Mouse (Mus musculus) hindbrain, embryonic 10.5 days (tissue): ENCODE results near the gene Wdr45. TPM values are rescaled to one million over a fixed set of nuclear protein-coding genes. Genes with fewer than 3 reads are reported as not detected.

ENCODE experiments used
- DNase-seq: peaks from one replicate; pipeline ENCODE4 v3.0.0-alpha.2; 2017; ENCODE audit warnings: low spot score
- H3K27ac ChIP-seq: fragments of 300-500 bp; sonication (generic); 2 replicates; pipeline ENCODE4 v1.5.1; 2016; ENCODE audit warnings: mild to moderate bottlenecking, moderate library complexity
- H3K27me3 ChIP-seq: fragments of 300-500 bp; sonication (generic); 2 replicates; pipeline ENCODE4 v1.6.1; 2016; ENCODE audit warnings: mild to moderate bottlenecking; ENCODE audit not compliant: poor library complexity, insufficient read depth, severe bottlenecking
- H3K36me3 ChIP-seq: fragments of 300-500 bp; sonication (generic); 2 replicates; pipeline ENCODE4 v1.6.1; 2016; ENCODE audit warnings: mild to moderate bottlenecking, moderate library complexity
- H3K4me1 ChIP-seq: fragments of 300-500 bp; sonication (generic); replicated peaks from 2 replicates; pipeline ENCODE4 v1.6.1; 2016; ENCODE audit warnings: mild to moderate bottlenecking
- H3K4me3 ChIP-seq: fragments of 300-500 bp; sonication (generic); 2 replicates; pipeline ENCODE4 v1.5.1; 2016; ENCODE audit warnings: mild to moderate bottlenecking, moderate library complexity
- H3K9me3 ChIP-seq: fragments of 300-500 bp; sonication (generic); 2 replicates; pipeline ENCODE4 v1.6.1; 2016; ENCODE audit warnings: mild to moderate bottlenecking, moderate library complexity
- WGBS: fragments of 180-500 bp; shearing (Covaris S2); methylation state at CpG from one replicate; pipeline ENCODE4 v1.1.7; 2016; 5-methylcytosine and 5-hydroxymethylcytosine counted together
- polyA plus RNA-seq: library from polyadenylated mRNA; unstranded; fragments of >200 nt; fragmentation: Nextera tagmentation; extraction: Ambion mirVana; gene quantifications from 2 replicates; pipeline ENCODE4 v1.2.1, GENCODE M21; 2016

Gene Wdr45
- polyA plus RNA-seq, 1 experiment from 2014 or later, result 23.7 TPM

- Histone ChIP-seq H3K27me3 (no peaks in the 10 kb centered on the region), H3K27ac (no peak overlapping the region), H3K9me3 (peaks cover 7% of the 10 kb centered on the region; the same call in 1 of the 2 replicates), H3K36me3 (peaks cover 27% of the 10 kb centered on the region), H3K4me1 (peaks cover 15% of the 10 kb centered on the region), H3K4me3 (no peak overlapping the region)
- DNase-seq, result no peak
- 89% methylated on average over 7 of the region's 7 CpGs for WGBS
Measured at GRCm38 (mm10) chrX:7724135-7724534, 10.0 kb downstream of the Wdr45 start.

DNA sequence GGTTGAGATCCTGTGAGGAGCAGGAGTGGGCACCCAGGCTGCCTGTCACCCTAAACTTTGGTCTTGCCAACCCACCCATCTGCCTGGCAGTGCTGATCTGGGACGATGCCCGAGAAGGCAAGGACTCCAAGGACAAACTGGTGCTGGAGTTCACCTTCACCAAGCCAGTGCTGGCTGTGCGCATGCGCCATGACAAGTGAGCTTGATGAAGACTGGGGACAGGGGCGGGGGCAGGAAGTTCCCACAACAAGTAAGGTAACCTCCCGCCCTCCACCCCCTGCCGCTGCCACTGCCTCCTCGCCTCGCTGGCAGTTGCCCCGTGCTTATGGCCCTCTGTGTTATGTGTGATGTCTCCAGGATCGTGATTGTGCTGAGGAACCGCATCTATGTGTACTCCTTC, 11.7 kb downstream of the Wdr45 start:
- peaks cover 27% of the 10 kb centered on the region for H3K36me3 ChIP-seq
- no peak overlapping the region for H3K4me3 ChIP-seq
- no peaks in the 10 kb centered on the region for H3K27me3 ChIP-seq
- peaks cover 7% of the 10 kb centered on the region; the same call in 1 of the 2 replicates for H3K9me3 ChIP-seq
- WGBS, result 85% methylated on average over 12 of the region's 12 CpGs
- peaks cover 20% of the 10 kb centered on the region for H3K4me1 ChIP-seq
- no peak overlapping the region for H3K27ac ChIP-seq
- DNase-seq, result no peak

- Histone ChIP-seq H3K27me3 (no peaks in the 10 kb centered on the region), H3K4me3 (no peak overlapping the region), H3K4me1 (peaks cover 20% of the 10 kb centered on the region), H3K9me3 (peaks cover 7% of the 10 kb centered on the region; the same call in 1 of the 2 replicates), H3K36me3 (peaks cover 27% of the 10 kb centered on the region), H3K27ac (no peak overlapping the region)
- WGBS, result 91% methylated on average over 13 of the region's 13 CpGs
- DNase-seq, result no peak
Measured at GRCm38 (mm10) chrX:7727176-7727575, 13.0 kb downstream of the Wdr45 start.

GRCm38 (mm10) chrX:7728215-7728921, 14.2 kb downstream of the Wdr45 start, which contains the start of gene Praf2:
Gene Praf2, plus strand, starts transcription at chrX:7728439.
- peak within 1 kb of the TSS; percentile 77 for H3K27ac ChIP-seq

DNA sequence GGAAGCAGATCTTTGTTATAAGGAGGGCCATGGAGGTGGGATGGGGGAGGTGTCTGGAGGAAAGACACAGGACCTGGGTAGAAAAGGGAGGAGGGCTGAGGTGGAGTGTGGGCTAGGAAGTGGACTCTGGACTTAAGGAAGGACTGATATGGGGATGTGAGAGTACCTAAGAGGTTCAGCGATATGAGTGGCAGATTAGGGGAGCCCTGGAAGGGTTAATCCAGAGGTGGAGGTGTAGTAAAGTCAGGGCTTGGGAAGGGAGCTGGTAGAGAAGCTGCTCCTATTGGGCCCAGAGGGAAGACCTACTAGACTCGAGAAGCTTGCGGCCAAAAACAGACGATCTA, 14.8 kb downstream of the Wdr45 start:
- peaks cover 10% of the 10 kb centered on the region; the same call in 1 of the 2 replicates for H3K9me3 ChIP-seq
- peaks cover 18% of the 10 kb centered on the region for H3K4me1 ChIP-seq
- H3K36me3 ChIP-seq, result peaks cover 32% of the 10 kb centered on the region
- no peak for DNase-seq
- peak overlapping the region; percentile 77 for H3K27ac ChIP-seq
- H3K27me3 ChIP-seq, result no peaks in the 10 kb centered on the region
- 32% methylated on average over 4 of the region's 4 CpGs for WGBS
- peak overlapping the region; percentile 57 for H3K4me3 ChIP-seq

More at GRCm38 (mm10) chrX:7728215-7728921, 14.2 kb downstream of the Wdr45 start, which contains the start of gene Praf2:
- 22% methylated on average over 42 of the region's 42 CpGs for WGBS
- Histone ChIP-seq H3K4me1 (peaks cover 13% of the 10 kb centered on the region), H3K27me3 (no peaks in the 10 kb centered on the region), H3K4me3 (peak within 1 kb of the TSS; percentile 57), H3K9me3 (peaks cover 7% of the 10 kb centered on the region; the same call in 1 of the 2 replicates), H3K36me3 (peaks cover 32% of the 10 kb centered on the region)
- peak; percentile 78 for DNase-seq

- peaks cover 13% of the 10 kb centered on the region for H3K4me1 ChIP-seq
- no peak overlapping the region for H3K4me3 ChIP-seq
- peak; percentile 60 for DNase-seq
- no peak overlapping the region for H3K27ac ChIP-seq
- peaks cover 33% of the 10 kb centered on the region; the same call in 1 of the 2 replicates for H3K36me3 ChIP-seq
- H3K9me3 ChIP-seq, result peaks cover 4% of the 10 kb centered on the region; the same call in 1 of the 2 replicates
- no peaks in the 10 kb centered on the region for H3K27me3 ChIP-seq
- 34% methylated on average over 26 of the region's 26 CpGs for WGBS
Measured at GRCm38 (mm10) chrX:7733571-7734156, 19.5 kb downstream of the Wdr45 start.

DNA sequence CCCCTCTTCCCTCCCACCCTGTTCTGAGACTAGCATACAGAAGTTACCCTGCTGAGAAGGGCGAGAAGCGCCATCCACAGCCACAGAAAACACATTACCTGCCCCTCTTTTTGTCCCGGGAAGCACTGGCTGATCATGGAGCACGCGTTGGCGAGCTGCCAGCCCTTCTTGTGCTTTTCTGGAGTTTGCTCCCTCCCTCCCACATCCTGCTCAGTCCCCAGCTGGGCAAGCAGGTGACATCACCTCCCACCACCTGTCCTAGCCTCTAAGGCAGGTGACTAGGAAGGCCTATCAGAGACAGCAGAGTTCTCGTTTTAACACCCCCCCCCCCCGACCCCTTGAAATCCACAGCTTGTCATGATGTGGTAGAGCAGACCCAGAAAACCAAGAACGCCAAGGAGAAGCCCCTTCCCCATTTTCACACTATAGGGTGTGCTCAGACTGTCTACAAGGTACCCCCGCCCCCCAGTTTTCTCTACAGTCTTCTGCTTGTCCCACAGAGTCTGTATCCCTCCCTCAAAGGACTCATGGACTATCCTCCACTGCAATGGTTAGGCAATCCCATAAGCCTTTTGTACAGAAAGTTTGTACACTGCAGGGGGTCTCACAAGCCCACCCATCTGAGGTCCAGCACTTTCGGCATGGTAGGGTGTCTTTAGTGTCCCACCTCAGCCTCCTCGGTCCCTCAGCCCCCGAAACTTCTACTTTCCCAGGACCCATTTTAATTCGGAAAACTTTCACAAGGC, 25.4 kb downstream of the Wdr45 start:
- H3K4me3 ChIP-seq, result no peak overlapping the region
- no peaks in the 10 kb centered on the region for H3K4me1 ChIP-seq
- no peaks in the 10 kb centered on the region for H3K27me3 ChIP-seq
- no peaks in the 10 kb centered on the region; the same call in 1 of the 2 replicates for H3K9me3 ChIP-seq
- peaks cover 27% of the 10 kb centered on the region; the same call in 1 of the 2 replicates for H3K36me3 ChIP-seq
- 74% methylated on average over 14 of the region's 14 CpGs for WGBS
- H3K27ac ChIP-seq, result no peak overlapping the region
- no peak for DNase-seq

DNA sequence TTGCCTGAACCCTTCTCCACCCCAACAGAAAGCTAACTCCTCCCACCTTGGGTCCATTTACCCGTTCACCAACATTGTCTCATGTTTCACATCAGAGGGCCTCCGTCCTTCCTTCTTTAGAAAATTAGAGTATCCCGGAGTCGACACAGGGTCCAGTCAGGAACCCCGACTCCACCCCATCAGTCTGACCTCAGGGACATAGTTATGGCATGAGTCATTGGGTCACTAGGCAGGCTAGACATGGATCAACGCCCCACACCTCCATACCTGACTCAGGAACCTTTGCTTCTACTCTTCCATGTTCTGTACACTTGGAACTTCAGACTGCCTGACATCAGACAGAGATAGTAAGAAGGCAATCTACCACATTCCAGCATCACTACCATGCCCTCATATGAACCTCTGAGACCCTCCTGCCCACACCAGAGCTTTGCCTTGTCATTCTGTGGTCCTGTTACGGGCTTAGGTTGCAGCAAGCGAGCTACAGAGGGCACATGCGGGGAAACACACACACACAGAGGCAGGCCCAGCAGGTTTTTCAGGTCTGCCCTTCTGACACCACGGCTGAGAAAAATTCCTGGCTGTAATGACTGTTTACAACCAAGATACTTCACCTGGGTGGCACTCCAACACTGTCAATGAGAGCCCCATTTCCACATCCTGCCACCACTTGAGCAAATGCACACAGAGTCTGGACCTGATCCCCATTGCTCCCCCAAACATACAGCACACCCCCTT, 26.1 kb downstream of the Wdr45 start:
- H3K4me1 ChIP-seq, result no peaks in the 10 kb centered on the region
- WGBS, result 68% methylated on average over 10 of the region's 10 CpGs
- peaks cover 23% of the 10 kb centered on the region; the same call in 1 of the 2 replicates for H3K36me3 ChIP-seq
- no peak for DNase-seq
- H3K27me3 ChIP-seq, result no peaks in the 10 kb centered on the region
- no peaks in the 10 kb centered on the region; the same call in 1 of the 2 replicates for H3K9me3 ChIP-seq
- no peak overlapping the region for H3K27ac ChIP-seq
- no peak overlapping the region for H3K4me3 ChIP-seq

DNA sequence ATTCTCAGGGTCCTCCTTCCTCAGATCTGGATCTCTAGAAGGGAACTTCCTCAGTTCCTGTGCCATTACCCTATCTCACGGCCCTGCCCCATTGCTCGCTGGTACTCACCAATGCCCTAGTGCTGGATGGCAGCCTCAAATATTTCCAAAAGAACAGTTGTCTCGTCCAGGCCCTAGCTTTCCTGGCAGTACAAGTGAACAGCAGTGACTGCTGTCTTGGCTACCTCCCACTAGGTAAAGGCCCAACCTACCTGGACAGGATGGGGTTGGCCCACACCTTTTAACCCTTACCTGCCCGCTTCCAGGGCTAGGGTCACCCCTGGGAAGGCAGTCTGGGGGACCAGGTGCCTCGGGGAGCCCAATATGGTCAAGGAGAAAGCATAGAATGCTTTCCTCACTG, 27.0 kb downstream of the Wdr45 start:
- no peak for DNase-seq
- H3K27ac ChIP-seq, result no peak overlapping the region
- no peaks in the 10 kb centered on the region; the same call in 1 of the 2 replicates for H3K9me3 ChIP-seq
- no peaks in the 10 kb centered on the region for H3K4me1 ChIP-seq
- H3K4me3 ChIP-seq, result no peak overlapping the region
- no peaks in the 10 kb centered on the region for H3K27me3 ChIP-seq
- peaks cover 15% of the 10 kb centered on the region; the same call in 1 of the 2 replicates for H3K36me3 ChIP-seq
- WGBS, result 80% methylated on average over 5 of the region's 5 CpGs

- Histone ChIP-seq H3K4me1 (no peaks in the 10 kb centered on the region), H3K27ac (no peak overlapping the region), H3K9me3 (no peaks in the 10 kb centered on the region), H3K4me3 (no peak overlapping the region), H3K27me3 (no peaks in the 10 kb centered on the region), H3K36me3 (no peaks in the 10 kb centered on the region)
- no peak for DNase-seq
- WGBS, result 59% methylated on average over 5 of the region's 5 CpGs
Measured at GRCm38 (mm10) chrX:7743470-7743869, 29.3 kb downstream of the Wdr45 start.

- Histone ChIP-seq H3K27ac (no peak overlapping the region), H3K4me1 (peaks cover 4% of the 10 kb centered on the region; the same call in 1 of the 2 replicates), H3K9me3 (no peaks in the 10 kb centered on the region), H3K4me3 (no peak overlapping the region), H3K36me3 (no peaks in the 10 kb centered on the region), H3K27me3 (no peaks in the 10 kb centered on the region)
- DNase-seq, result no peak
- WGBS, result 68% methylated on average over 1 of the region's 1 CpGs
Measured at GRCm38 (mm10) chrX:7744940-7745339, 30.8 kb downstream of the Wdr45 start.

- Histone ChIP-seq H3K27ac (no peak overlapping the region), H3K27me3 (no peaks in the 10 kb centered on the region), H3K4me3 (no peak overlapping the region), H3K36me3 (no peaks in the 10 kb centered on the region), H3K4me1 (peaks cover 7% of the 10 kb centered on the region; the same call in 1 of the 2 replicates), H3K9me3 (no peaks in the 10 kb centered on the region)
- no peak for DNase-seq
- 93% methylated on average over 8 of the region's 8 CpGs for WGBS
Measured at GRCm38 (mm10) chrX:7745429-7745828, 31.3 kb downstream of the Wdr45 start.
